Mouse (Mus musculus): ENCODE data around the gene Syt16. TPM values are rescaled to one million over a fixed set of nuclear protein-coding genes. Genes with fewer than 3 reads are reported as not detected.

The Syt16 gene
- total RNA-seq, 1 experiment, result 0.22 TPM

GRCm38 (mm10) chr12:73979667-73980066, 17.8 kb upstream of the Syt16 start:
- no peaks in the 10 kb centered on the region for H3K4me1 ChIP-seq (ENCODE audit: control insufficient read depth in 2 of 2, insufficient read depth in 2 of 2, low read length in 2 of 2, poor library complexity in 1 of 2)
- no peaks in the 10 kb centered on the region for H3K9me3 ChIP-seq (ENCODE audit: control insufficient read depth, insufficient read depth, low read depth, low read length)
- DNase-seq (ENCODE audit: low read depth, low spot score), result no peak
- in situ Hi-C loops (cut with MboI; ENCODE audit: low sequenced_read_pairs in 2 of 2, unreplicated experiment in 2 of 2), result no loop called here
- TF ChIP-seq ZC3H11A (IDR thresholded peaks at IDR 0.05; ENCODE audit: borderline replicate concordance, low read depth, low read length) (no peak), MAFK (IDR thresholded peaks at IDR 0.05; ENCODE audit: insufficient read depth, low read depth, low read length) (no peak), HCFC1 (IDR thresholded peaks at IDR 0.05; ENCODE audit: borderline replicate concordance, insufficient read depth, low read length) (no peak), CHD2 (IDR thresholded peaks at IDR 0.05; ENCODE audit: low read depth, low read length) (no peak), ZNF384 (IDR thresholded peaks at IDR 0.05; ENCODE audit: low read depth, low read length) (no peak)
- H3K36me3 ChIP-seq (ENCODE audit: control insufficient read depth, insufficient read depth, low read length, poor library complexity, severe bottlenecking), result peaks cover 10% of the 10 kb centered on the region
- H3K9ac ChIP-seq (ENCODE audit: insufficient read depth, low read depth, low read length, poor library complexity, severe bottlenecking), result no peak overlapping the region
- no peak overlapping the region for H3K27ac ChIP-seq (ENCODE audit: insufficient read depth, low read depth, low read length, poor library complexity, severe bottlenecking)
- no peak overlapping the region for H3K4me3 ChIP-seq (ENCODE audit: insufficient read depth in 1 of 2, low read depth in 1 of 2, low read length in 2 of 2, poor library complexity in 1 of 2, severe bottlenecking in 1 of 2)

GRCm38 (mm10) chr12:73982533-73982932, 14.9 kb upstream of the Syt16 start:
- Histone ChIP-seq H3K4me1 (ENCODE audit: control insufficient read depth in 2 of 2, insufficient read depth in 2 of 2, low read length in 2 of 2, poor library complexity in 1 of 2) (no peaks in the 10 kb centered on the region), H3K9me3 (ENCODE audit: control insufficient read depth, insufficient read depth, low read depth, low read length) (no peaks in the 10 kb centered on the region), H3K27ac (ENCODE audit: insufficient read depth, low read depth, low read length, poor library complexity, severe bottlenecking) (no peak overlapping the region), H3K36me3 (ENCODE audit: control insufficient read depth, insufficient read depth, low read length, poor library complexity, severe bottlenecking) (peaks cover 17% of the 10 kb centered on the region), H3K4me3 (ENCODE audit: insufficient read depth in 1 of 2, low read depth in 1 of 2, low read length in 2 of 2, poor library complexity in 1 of 2, severe bottlenecking in 1 of 2) (no peak overlapping the region), H3K9ac (ENCODE audit: insufficient read depth, low read depth, low read length, poor library complexity, severe bottlenecking) (no peak overlapping the region)
- no peak for DNase-seq (ENCODE audit: low read depth, low spot score)
- TF ChIP-seq ZC3H11A (IDR thresholded peaks at IDR 0.05; ENCODE audit: borderline replicate concordance, low read depth, low read length) (no peak), CHD2 (IDR thresholded peaks at IDR 0.05; ENCODE audit: low read depth, low read length) (no peak), ZNF384 (IDR thresholded peaks at IDR 0.05; ENCODE audit: low read depth, low read length) (no peak), HCFC1 (IDR thresholded peaks at IDR 0.05; ENCODE audit: borderline replicate concordance, insufficient read depth, low read length) (no peak)
- in situ Hi-C loops (cut with MboI; ENCODE audit: low sequenced_read_pairs in 2 of 2, unreplicated experiment in 2 of 2), result no loop called here

DNA sequence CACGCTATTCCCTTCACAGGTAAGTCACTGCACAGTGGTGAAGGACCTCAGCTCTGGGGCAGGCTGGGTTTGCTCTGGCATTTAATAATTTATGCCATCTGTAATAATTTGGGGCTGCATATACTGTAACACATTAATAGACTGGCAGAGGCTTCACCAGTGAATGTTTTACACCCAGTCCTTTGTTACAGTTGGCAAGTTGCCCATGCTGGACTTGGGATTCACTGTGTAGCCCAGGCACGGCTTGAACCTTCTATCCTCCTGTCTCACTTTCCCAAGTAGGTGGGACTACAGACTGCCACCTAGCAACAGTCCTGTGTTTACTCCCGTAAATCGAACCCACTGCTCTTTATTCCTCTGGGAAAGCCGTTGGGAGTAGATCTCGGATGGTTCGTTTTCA, 11.2 kb upstream of the Syt16 start:
- DNase-seq (ENCODE audit: low read depth, low spot score), result no peak

GRCm38 (mm10) chr12:73988393-73989008, 9.0 kb upstream of the Syt16 start:
- TF ChIP-seq ZNF384 (IDR thresholded peaks at IDR 0.05; ENCODE audit: low read depth, low read length) (no peak), CHD2 (IDR thresholded peaks at IDR 0.05; ENCODE audit: low read depth, low read length) (no peak), HCFC1 (IDR thresholded peaks at IDR 0.05; ENCODE audit: borderline replicate concordance, insufficient read depth, low read length) (no peak), MAFK (IDR thresholded peaks at IDR 0.05; ENCODE audit: insufficient read depth, low read depth, low read length) (no peak), ZC3H11A (IDR thresholded peaks at IDR 0.05; ENCODE audit: borderline replicate concordance, low read depth, low read length) (no peak)
- Histone ChIP-seq H3K9ac (ENCODE audit: insufficient read depth, low read depth, low read length, poor library complexity, severe bottlenecking) (no peak overlapping the region), H3K4me1 (ENCODE audit: control insufficient read depth in 2 of 2, insufficient read depth in 2 of 2, low read length in 2 of 2, poor library complexity in 1 of 2) (no peaks in the 10 kb centered on the region), H3K9me3 (ENCODE audit: control insufficient read depth, insufficient read depth, low read depth, low read length) (no peaks in the 10 kb centered on the region), H3K4me3 (ENCODE audit: insufficient read depth in 1 of 2, low read depth in 1 of 2, low read length in 2 of 2, poor library complexity in 1 of 2, severe bottlenecking in 1 of 2) (no peak overlapping the region), H3K27ac (ENCODE audit: insufficient read depth, low read depth, low read length, poor library complexity, severe bottlenecking) (no peak overlapping the region), H3K36me3 (ENCODE audit: control insufficient read depth, insufficient read depth, low read length, poor library complexity, severe bottlenecking) (peaks cover 9% of the 10 kb centered on the region)
- in situ Hi-C loops (cut with MboI; ENCODE audit: low sequenced_read_pairs in 2 of 2, unreplicated experiment in 2 of 2), result no loop called here
- DNase-seq (ENCODE audit: low read depth, low spot score), result no peak

More for the DNA sequence above, 11.2 kb upstream of the Syt16 start:
- H3K4me1 ChIP-seq (ENCODE audit: control insufficient read depth in 2 of 2, insufficient read depth in 2 of 2, low read length in 2 of 2, poor library complexity in 1 of 2), result no peaks in the 10 kb centered on the region
- in situ Hi-C loops (cut with MboI; ENCODE audit: low sequenced_read_pairs in 2 of 2, unreplicated experiment in 2 of 2), result no loop called here
- H3K27ac ChIP-seq (ENCODE audit: insufficient read depth, low read depth, low read length, poor library complexity, severe bottlenecking), result no peak overlapping the region
- H3K9ac ChIP-seq (ENCODE audit: insufficient read depth, low read depth, low read length, poor library complexity, severe bottlenecking), result no peak overlapping the region
- H3K9me3 ChIP-seq (ENCODE audit: control insufficient read depth, insufficient read depth, low read depth, low read length), result no peaks in the 10 kb centered on the region
- H3K4me3 ChIP-seq (ENCODE audit: insufficient read depth in 1 of 2, low read depth in 1 of 2, low read length in 2 of 2, poor library complexity in 1 of 2, severe bottlenecking in 1 of 2), result no peak overlapping the region
- TF ChIP-seq HCFC1 (IDR thresholded peaks at IDR 0.05; ENCODE audit: borderline replicate concordance, insufficient read depth, low read length) (no peak), MAFK (IDR thresholded peaks at IDR 0.05; ENCODE audit: insufficient read depth, low read depth, low read length) (no peak), CHD2 (IDR thresholded peaks at IDR 0.05; ENCODE audit: low read depth, low read length) (no peak), ZNF384 (IDR thresholded peaks at IDR 0.05; ENCODE audit: low read depth, low read length) (no peak), ZC3H11A (IDR thresholded peaks at IDR 0.05; ENCODE audit: borderline replicate concordance, low read depth, low read length) (no peak)
- peaks cover 16% of the 10 kb centered on the region for H3K36me3 ChIP-seq (ENCODE audit: control insufficient read depth, insufficient read depth, low read length, poor library complexity, severe bottlenecking)
